Mouse (Mus musculus): ENCODE measurements around the gene Zfp385c. TPM values are rescaled to one million over a fixed set of nuclear protein-coding genes. Genes with fewer than 3 reads are reported as not detected.
A peak's percentile ranks its signal among the peaks of the same experiment; 100 is the strongest.

Gene Zfp385c
- polyA plus RNA-seq, 1 experiment: 0.55 TPM

DNA sequence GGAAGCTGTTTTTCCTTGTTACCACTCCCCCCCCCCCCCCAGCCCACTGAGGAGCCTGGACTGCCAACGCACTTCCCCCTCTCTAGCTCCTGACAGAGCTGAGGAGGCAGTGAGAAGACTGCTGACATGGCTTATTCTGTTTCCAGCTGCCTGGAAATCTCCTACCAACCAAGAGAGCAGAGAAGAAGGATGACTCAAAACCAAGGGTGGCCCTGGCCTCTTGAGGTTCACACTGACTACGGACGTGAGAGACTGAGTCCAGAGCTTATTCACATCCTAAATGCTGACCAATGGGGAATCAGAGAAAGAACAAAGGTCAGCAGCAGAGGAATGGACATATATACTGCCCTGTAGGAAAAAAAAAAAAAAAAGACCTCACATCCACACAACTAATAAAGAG lies 27.1 kb upstream of the Zfp385c start:
- no peak overlapping the region for H3K4me3 ChIP-seq (ENCODE audit: control insufficient read depth, insufficient read depth, low read length)
- H3K27me3 ChIP-seq (ENCODE audit: control insufficient read depth, insufficient read depth, low read length): no peaks in the 10 kb centered on the region
- H3K27ac ChIP-seq (ENCODE audit: control insufficient read depth, insufficient read depth, low read length): no peak overlapping the region
- H3K4me1 ChIP-seq (replicated peaks; ENCODE audit: control insufficient read depth, insufficient read depth, low read length): peaks cover 28% of the 10 kb centered on the region
- WGBS: 90% methylated on average over 3 of the region's 3 CpGs
- no peak for DNase-seq
- H3K36me3 ChIP-seq (ENCODE audit: control insufficient read depth, insufficient read depth, low read length): peaks cover 39% of the 10 kb centered on the region
- TF ChIP-seq CTCF (IDR thresholded peaks at IDR 0.05; ENCODE audit: borderline replicate concordance, control insufficient read depth, extremely low read depth, insufficient read depth, low read length, poor library complexity): no peak
- no peak for TF ChIP-seq POLR2A (IDR thresholded peaks at IDR 0.05; ENCODE audit: control insufficient read depth, extremely low read depth, insufficient read depth, low read length, poor library complexity)

DNA sequence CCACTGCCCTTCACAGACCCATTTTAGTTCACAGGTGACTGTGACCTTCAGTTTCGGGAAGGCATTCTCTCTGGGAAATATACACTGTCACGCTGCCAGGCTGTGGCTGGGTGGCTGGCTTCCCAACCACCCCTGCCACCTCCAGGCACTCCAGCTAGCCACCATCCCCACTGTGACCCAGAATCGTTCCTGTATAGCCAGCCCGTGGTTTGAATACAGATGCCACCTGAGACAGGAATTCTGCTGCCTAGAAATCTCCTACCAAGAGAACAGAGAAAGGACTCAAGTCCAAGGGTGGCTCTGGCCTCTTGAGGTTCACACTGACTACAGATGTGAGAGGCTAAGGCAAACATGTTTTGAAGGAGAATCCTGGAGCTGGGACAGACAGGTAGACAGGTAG lies 26.6 kb upstream of the Zfp385c start:
- no peak overlapping the region for H3K4me3 ChIP-seq (ENCODE audit: control insufficient read depth, insufficient read depth, low read length)
- DNase-seq: no peak
- peaks cover 39% of the 10 kb centered on the region for H3K36me3 ChIP-seq (ENCODE audit: control insufficient read depth, insufficient read depth, low read length)
- H3K27me3 ChIP-seq (ENCODE audit: control insufficient read depth, insufficient read depth, low read length): no peaks in the 10 kb centered on the region
- 87% methylated on average over 4 of the region's 4 CpGs for WGBS
- TF ChIP-seq CTCF (IDR thresholded peaks at IDR 0.05; ENCODE audit: borderline replicate concordance, control insufficient read depth, extremely low read depth, insufficient read depth, low read length, poor library complexity) (no peak), POLR2A (IDR thresholded peaks at IDR 0.05; ENCODE audit: control insufficient read depth, extremely low read depth, insufficient read depth, low read length, poor library complexity) (no peak)
- H3K4me1 ChIP-seq (replicated peaks; ENCODE audit: control insufficient read depth, insufficient read depth, low read length): peaks cover 32% of the 10 kb centered on the region
- no peak overlapping the region for H3K27ac ChIP-seq (ENCODE audit: control insufficient read depth, insufficient read depth, low read length)

DNA sequence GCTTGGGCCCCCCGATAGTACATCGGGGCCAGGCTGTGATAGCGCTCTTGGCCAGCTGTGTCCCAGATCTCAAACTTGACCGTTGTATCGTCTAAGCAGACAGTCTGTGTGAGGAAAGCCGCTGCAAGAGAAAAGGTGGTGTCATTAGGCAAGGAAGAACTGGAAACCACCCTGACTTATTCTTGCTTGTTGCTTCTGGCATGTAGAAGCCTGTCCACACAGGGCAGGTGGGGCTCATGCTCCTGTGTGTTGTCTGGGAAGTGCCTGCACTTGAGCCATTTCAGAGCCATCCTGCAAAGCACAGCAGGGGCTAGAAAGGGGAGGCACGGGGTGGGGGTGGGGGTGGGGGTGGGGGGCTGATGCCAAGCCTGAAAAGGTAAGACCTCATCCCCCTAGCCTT lies 26.2 kb upstream of the Zfp385c start:
- TF ChIP-seq POLR2A (IDR thresholded peaks at IDR 0.05; ENCODE audit: control insufficient read depth, extremely low read depth, insufficient read depth, low read length, poor library complexity): no peak
- TF ChIP-seq CTCF (IDR thresholded peaks at IDR 0.05; ENCODE audit: borderline replicate concordance, control insufficient read depth, extremely low read depth, insufficient read depth, low read length, poor library complexity): no peak
- H3K4me3 ChIP-seq (ENCODE audit: control insufficient read depth, insufficient read depth, low read length): no peak overlapping the region
- DNase-seq: no peak
- peaks cover 39% of the 10 kb centered on the region for H3K36me3 ChIP-seq (ENCODE audit: control insufficient read depth, insufficient read depth, low read length)
- no peaks in the 10 kb centered on the region for H3K27me3 ChIP-seq (ENCODE audit: control insufficient read depth, insufficient read depth, low read length)
- no peak overlapping the region for H3K27ac ChIP-seq (ENCODE audit: control insufficient read depth, insufficient read depth, low read length)
- WGBS: 95% methylated on average over 7 of the region's 7 CpGs
- peaks cover 35% of the 10 kb centered on the region for H3K4me1 ChIP-seq (replicated peaks; ENCODE audit: control insufficient read depth, insufficient read depth, low read length)

DNA sequence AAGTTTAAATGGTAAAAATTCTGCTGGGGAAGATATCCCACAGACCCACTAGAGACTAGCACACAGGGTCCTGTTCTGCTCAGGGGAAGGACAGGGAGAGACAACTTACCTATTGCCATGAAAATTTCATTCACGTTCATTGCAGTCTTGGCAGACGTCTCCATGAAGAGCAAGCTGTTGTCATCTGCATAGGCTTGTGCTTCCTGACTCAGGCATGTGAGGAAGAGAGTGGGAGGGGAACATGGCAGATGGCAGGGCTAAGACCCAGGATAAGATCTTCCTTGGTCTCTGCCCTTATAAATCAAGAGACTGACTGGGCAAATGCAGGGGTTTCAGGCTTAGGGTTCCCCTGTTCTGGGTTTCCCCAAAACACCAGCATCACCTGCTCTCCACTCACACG lies 24.4 kb upstream of the Zfp385c start:
- no peak overlapping the region for H3K4me3 ChIP-seq (ENCODE audit: control insufficient read depth, insufficient read depth, low read length)
- H3K27ac ChIP-seq (ENCODE audit: control insufficient read depth, insufficient read depth, low read length): no peak overlapping the region
- TF ChIP-seq CTCF (IDR thresholded peaks at IDR 0.05; ENCODE audit: borderline replicate concordance, control insufficient read depth, extremely low read depth, insufficient read depth, low read length, poor library complexity) (no peak), POLR2A (IDR thresholded peaks at IDR 0.05; ENCODE audit: control insufficient read depth, extremely low read depth, insufficient read depth, low read length, poor library complexity) (no peak)
- DNase-seq: no peak
- H3K36me3 ChIP-seq (ENCODE audit: control insufficient read depth, insufficient read depth, low read length): peaks cover 39% of the 10 kb centered on the region
- H3K4me1 ChIP-seq (replicated peaks; ENCODE audit: control insufficient read depth, insufficient read depth, low read length): peaks cover 38% of the 10 kb centered on the region
- no peaks in the 10 kb centered on the region for H3K27me3 ChIP-seq (ENCODE audit: control insufficient read depth, insufficient read depth, low read length)
- WGBS: 94% methylated on average over 3 of the region's 3 CpGs

DNA sequence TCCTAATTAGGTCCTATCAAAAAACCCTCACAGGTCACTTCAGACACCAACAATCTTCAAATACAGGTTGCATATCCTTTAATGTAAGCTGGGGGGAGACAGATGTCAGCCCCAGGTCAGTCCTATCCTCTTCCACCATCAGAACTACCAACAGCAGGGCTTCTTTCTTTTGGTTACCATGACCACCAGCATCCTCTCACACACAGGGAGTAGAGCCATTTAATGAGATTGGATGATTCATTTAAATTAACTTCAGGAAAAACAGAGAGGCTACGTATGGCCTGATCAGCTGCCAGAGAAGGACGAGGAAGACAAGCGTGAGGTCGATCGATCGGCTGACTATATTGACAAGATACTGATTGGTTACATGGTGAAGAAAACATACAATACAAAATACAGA lies 22.7 kb upstream of the Zfp385c start:
- WGBS: 96% methylated on average over 6 of the region's 6 CpGs
- TF ChIP-seq POLR2A (IDR thresholded peaks at IDR 0.05; ENCODE audit: control insufficient read depth, extremely low read depth, insufficient read depth, low read length, poor library complexity) (no peak), CTCF (IDR thresholded peaks at IDR 0.05; ENCODE audit: borderline replicate concordance, control insufficient read depth, extremely low read depth, insufficient read depth, low read length, poor library complexity) (no peak)
- Histone ChIP-seq H3K27me3 (ENCODE audit: control insufficient read depth, insufficient read depth, low read length) (no peaks in the 10 kb centered on the region), H3K4me1 (replicated peaks; ENCODE audit: control insufficient read depth, insufficient read depth, low read length) (peaks cover 25% of the 10 kb centered on the region), H3K4me3 (ENCODE audit: control insufficient read depth, insufficient read depth, low read length) (no peak overlapping the region), H3K36me3 (ENCODE audit: control insufficient read depth, insufficient read depth, low read length) (peaks cover 39% of the 10 kb centered on the region), H3K27ac (ENCODE audit: control insufficient read depth, insufficient read depth, low read length) (no peak overlapping the region)
- DNase-seq: no peak

DNA sequence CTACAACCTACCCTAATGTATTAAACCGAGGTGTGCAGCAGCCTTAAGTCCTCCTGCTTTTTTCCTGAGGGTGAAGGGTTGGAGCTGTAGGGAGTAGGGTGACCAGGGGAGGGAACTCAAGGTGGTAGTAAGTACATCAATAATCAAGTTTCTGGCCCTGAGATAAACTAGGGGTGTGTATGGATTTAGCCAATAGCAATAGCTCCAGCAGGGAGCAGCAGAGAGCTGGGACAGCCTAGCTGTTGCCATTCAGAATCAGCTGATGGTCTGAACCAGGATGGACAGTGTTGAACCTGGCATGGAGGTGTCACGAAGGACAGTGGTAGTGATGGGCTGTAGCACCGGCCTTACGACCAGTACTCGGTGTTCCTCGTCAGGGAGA lies 22.3 kb upstream of the Zfp385c start:
- Histone ChIP-seq H3K27ac (ENCODE audit: control insufficient read depth, insufficient read depth, low read length) (peak overlapping the region; percentile 62; the same call in 1 of the 2 replicates), H3K36me3 (ENCODE audit: control insufficient read depth, insufficient read depth, low read length) (peaks cover 35% of the 10 kb centered on the region), H3K4me3 (ENCODE audit: control insufficient read depth, insufficient read depth, low read length) (no peak overlapping the region), H3K27me3 (ENCODE audit: control insufficient read depth, insufficient read depth, low read length) (no peaks in the 10 kb centered on the region), H3K4me1 (replicated peaks; ENCODE audit: control insufficient read depth, insufficient read depth, low read length) (peaks cover 22% of the 10 kb centered on the region)
- peak; percentile 75 for DNase-seq
- TF ChIP-seq POLR2A (IDR thresholded peaks at IDR 0.05; ENCODE audit: control insufficient read depth, extremely low read depth, insufficient read depth, low read length, poor library complexity): no peak
- peak; percentile 37; the same call in 1 of the 2 replicates for TF ChIP-seq CTCF (IDR thresholded peaks at IDR 0.05; ENCODE audit: borderline replicate concordance, control insufficient read depth, extremely low read depth, insufficient read depth, low read length, poor library complexity)
- 72% methylated on average over 6 of the region's 6 CpGs for WGBS
